Mouse (Mus musculus) T-helper 1 cell (primary cell): Measurements from ENCODE around the gene Cyb561d2.

ENCODE experiments used
- in situ Hi-C: fragments of 300-600 bp; cut with MboI, MseI; formaldehyde crosslinking; loops from one replicate; pipeline ENCODE4 v1.15.1; 2025; ENCODE audit warnings: high pct_unique_total_duplicates

The Cyb561d2 gene

GRCm38 (mm10) chr9:107526198-107527026 lies 15.6 kb downstream of the Cyb561d2 start:
- in situ Hi-C loops: loop anchor here (10.0 kb wide), 1 partner anchor 642 kb away; the partner anchor contains the start of gene Rbm15b

DNA sequence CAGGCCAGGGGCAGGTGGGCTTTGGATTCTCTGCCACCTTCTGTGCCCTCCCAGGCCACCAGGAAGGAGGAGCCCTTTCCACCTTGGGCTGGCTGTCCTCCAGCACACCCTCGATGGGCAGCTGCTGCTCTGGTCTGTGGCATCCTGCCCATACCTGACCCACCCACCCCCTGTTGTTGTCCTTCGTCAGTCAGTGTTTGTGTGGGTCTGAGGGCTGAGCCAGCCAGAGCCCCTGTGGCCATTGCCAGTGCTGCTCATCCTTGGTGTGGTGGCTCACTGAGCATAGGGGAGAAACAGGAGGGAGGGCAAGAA lies 19.6 kb downstream of the Cyb561d2 start:
- in situ Hi-C loops: loop anchor here (10.0 kb wide), 1 partner anchor 638 kb away; the partner anchor contains the start of gene Rbm15b

- in situ Hi-C loops: loop anchor here (10.0 kb wide), 1 partner anchor 637 kb away; the partner anchor contains the start of gene Rbm15b
Measured at GRCm38 (mm10) chr9:107521711-107522399, 20.1 kb downstream of the Cyb561d2 start.

- in situ Hi-C loops: loop anchor here (10.0 kb wide), 1 partner anchor 636 kb away; the partner anchor contains the start of gene Rbm15b
Measured at GRCm38 (mm10) chr9:107521190-107521589, 20.8 kb downstream of the Cyb561d2 start.

- in situ Hi-C loops: loop anchor here (10.0 kb wide), 1 partner anchor 636 kb away; the partner anchor contains the start of gene Rbm15b
Measured at GRCm38 (mm10) chr9:107520331-107520730, 21.7 kb downstream of the Cyb561d2 start.

DNA sequence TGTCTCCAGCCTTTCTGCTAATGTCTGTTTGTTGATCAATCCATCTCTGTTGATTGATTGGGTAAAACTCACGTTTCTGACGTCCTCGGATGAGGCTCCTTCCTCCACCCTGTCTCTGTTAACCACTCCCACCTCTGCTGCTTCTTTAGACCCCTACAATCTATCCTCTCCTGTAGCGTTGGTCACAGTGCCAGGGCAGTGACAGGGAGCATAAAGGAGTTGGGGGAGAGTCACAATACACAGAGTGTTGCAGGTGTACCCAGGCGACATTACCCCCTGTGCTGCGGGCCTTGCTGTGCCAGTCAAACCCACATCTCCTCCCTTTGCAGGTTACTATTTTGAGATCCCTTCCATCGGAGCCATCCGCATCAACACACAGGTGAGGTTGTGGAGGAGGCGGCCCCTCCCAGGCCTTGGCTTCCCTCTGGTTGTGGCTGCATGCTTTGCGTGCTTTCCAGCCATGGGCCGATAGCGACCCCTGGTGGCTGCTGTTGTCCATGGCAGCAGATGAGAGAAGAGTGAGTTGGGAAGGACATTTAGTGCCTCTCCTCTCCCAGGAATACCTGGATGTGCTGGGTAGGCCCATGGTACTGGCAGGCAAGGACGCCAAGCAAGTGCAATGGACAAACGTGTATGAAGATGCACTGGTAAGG lies 27.6 kb downstream of the Cyb561d2 start:
- in situ Hi-C loops: loop anchor here (5.0 kb wide), 1 partner anchor 157 kb away; no protein-coding TSS in a partner anchor

- in situ Hi-C loops: loop anchor here (5.0 kb wide), 1 partner anchor 155 kb away; no protein-coding TSS in a partner anchor
Measured at GRCm38 (mm10) chr9:107512326-107512725, 29.7 kb downstream of the Cyb561d2 start.

DNA sequence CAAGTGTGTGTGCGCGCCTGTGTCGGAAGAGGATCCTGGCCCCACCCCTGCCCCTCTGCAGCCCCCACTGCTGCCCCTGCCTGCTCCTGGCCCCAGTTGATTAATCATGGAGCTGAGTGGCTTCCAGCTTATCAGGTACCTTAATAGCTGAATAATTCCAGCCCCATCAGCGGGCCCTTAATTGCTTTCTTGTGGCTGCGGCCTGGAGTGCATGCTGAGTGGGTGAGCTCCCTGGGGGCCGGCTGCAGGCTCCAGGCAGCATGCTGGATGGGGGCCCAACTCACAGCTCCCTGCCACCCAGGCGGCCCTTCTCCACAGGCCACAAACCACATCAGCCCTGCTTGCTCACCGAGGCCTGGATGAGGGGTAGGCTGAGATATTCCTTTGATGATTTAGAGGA lies 30.6 kb downstream of the Cyb561d2 start:
- in situ Hi-C loops: loop anchor here (5.0 kb wide), 1 partner anchor 154 kb away; no protein-coding TSS in a partner anchor

DNA sequence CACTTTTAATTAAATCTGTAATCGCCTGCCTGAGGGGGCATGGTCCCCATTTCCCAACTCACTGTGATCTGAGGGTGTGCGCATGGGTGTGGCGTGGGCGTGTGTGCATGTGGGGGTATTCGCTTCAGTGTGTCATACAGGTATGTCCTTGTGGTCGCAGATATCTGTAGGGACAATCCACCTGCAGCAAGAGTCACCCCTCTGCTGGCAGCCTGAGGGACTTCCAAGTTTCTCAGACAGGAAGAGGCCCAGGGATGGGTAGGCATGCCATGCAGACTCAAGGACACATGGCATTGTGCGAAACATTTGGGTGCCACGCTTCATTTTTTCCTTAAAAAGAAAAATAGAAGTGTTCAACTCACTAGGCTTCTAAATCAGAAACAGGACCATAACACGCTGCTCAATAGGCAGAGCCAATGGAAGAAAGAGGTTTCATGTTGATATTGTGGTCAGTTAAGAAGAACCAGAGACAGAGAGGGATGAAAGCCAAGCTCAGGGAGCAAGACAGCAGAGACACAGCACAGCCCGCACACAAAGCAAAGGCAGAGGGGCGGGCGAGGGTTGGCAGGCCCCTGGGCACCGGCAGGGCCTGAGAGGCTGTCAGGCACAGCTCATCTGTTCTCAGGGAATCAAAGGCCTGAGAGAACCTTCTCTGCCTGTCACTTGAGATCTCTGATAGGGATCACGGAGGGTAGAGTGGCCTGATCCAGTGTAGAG lies 31.5 kb downstream of the Cyb561d2 start:
- in situ Hi-C loops: loop anchor here (5.0 kb wide), 1 partner anchor 153 kb away; no protein-coding TSS in a partner anchor

- in situ Hi-C loops: no loop called here
Measured at GRCm38 (mm10) chr9:107508266-107508665, 33.7 kb downstream of the Cyb561d2 start.

GRCm38 (mm10) chr9:107504662-107505537 lies 37.1 kb downstream of the Cyb561d2 start:
- in situ Hi-C loops: no loop called here

DNA sequence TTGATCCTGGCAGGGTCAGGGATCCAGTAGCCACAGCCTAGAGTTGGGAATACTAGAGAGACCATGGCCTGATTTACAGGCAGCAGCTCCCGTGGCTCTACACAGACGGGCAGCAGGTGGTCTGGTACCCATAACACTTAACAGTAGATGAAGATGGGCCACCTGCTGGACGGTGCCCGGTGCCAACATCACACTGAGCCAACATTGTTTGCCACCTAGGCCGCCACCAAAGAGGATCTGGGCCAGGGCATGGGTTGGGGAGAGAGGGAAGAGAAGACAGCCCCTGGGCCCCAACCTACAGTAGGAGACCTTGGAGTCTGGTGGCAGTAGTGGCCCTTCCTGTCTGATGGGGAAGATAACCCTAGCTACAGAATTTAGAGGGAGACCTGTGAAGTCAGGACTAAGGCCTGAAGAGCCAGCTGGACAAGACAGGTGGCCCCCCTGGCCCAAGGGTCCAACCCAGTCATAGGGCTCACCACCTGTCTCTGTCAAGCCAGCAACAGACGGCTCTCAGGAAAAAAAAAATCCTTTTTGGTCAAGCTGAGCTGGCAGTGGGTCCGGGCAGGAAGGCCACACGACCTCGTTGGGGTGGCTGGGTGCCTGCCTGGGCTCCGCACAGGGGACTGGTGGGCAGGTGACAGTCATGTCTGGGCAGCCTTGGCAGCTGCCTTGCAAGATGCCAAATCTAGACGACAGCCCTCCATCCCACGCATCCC lies 39.7 kb downstream of the Cyb561d2 start:
- in situ Hi-C loops: no loop called here

DNA sequence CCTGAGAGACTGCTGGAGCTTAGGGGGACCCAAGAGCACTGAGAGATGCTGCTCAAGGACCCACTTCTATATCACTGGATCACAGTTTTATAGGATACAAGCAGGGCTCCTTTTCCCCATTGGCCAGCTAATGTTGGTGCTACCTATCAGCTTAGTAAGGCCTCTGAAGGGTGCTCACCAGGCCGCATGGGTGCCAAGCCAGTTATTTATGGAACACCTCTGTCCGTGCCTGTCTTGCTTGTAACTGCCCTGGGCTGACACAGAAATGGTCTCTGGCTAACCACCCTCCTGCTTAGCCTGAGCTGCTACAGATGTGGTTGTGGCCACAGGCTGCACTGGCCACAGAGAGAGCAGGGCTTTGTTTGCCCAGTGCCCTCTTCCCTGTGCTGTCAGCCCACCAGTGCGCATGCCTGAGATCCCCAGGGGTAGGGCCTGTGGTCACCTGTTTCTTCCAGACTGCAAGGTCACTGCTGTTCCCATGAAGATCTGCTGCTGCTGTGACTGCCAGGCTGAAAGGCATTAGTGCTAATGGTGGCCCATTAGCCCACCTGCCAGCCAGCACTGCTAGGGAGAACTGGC lies 41.2 kb downstream of the Cyb561d2 start:
- in situ Hi-C loops: no loop called here

- in situ Hi-C loops: no loop called here
Measured at GRCm38 (mm10) chr9:107496359-107496758, 45.6 kb downstream of the Cyb561d2 start.

- in situ Hi-C loops: no loop called here
Measured at GRCm38 (mm10) chr9:107494238-107494637, 47.8 kb downstream of the Cyb561d2 start.

GRCm38 (mm10) chr9:107493511-107493910 lies 48.5 kb downstream of the Cyb561d2 start:
- in situ Hi-C loops: no loop called here

GRCm38 (mm10) chr9:107490625-107491024 lies 51.4 kb downstream of the Cyb561d2 start:
- in situ Hi-C loops: no loop called here

GRCm38 (mm10) chr9:107490146-107490545 lies 51.8 kb downstream of the Cyb561d2 start:
- in situ Hi-C loops: no loop called here
